Mouse (Mus musculus): ENCODE results near the gene Bcas3. TPM values are rescaled to one million over a fixed set of nuclear protein-coding genes. Genes with fewer than 3 reads are reported as not detected.

Gene Bcas3
- polyA plus RNA-seq, 1 experiment from 2014 or later, result 13.6 TPM

DNA sequence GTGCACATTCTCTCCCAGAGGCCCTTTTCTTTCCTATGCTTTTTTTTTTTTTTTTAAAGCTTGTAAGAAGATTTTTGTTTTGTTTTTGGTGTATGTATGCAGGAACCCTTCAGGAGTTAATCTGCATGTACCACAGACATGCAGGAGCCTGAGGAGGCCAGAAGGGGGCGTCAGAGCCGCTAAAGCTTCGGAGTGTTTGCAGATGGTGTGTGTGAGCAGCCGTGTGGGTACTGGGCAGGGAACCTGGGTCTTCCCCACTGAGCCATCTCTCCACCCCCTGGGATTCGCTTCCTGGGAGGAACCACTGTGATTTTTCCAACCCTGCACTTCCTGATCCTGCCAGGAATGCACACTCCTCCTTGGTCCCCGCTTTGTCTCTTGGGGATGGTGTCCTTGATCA is 497.8 kb downstream of the Bcas3 start:
- Histone ChIP-seq H3K36me3 (replicated peaks; ENCODE audit: insufficient read depth, low read length) (no peaks in the 10 kb centered on the region), H3K4me2 (ENCODE audit: low read depth, low read length) (no peak overlapping the region), H3K4me3 (ENCODE audit: low read depth, low read length) (no peak overlapping the region), H3K4me1 (ENCODE audit: insufficient read depth) (no peaks in the 10 kb centered on the region), H3K27ac (ENCODE audit: low read depth) (no peak overlapping the region), H3K9ac (replicated peaks) (no peak overlapping the region), H3K9me3 (ENCODE audit: low read length) (no peaks in the 10 kb centered on the region), H3K27me3 (ENCODE audit: insufficient read depth, low read length) (peaks cover 23% of the 10 kb centered on the region)
- DNase-seq (no peak), ATAC-seq (no peak)
- TF ChIP-seq EP300 (IDR thresholded peaks at IDR 0.05; ENCODE audit: low read depth) (no peak), CTCF (IDR thresholded peaks at IDR 0.05; ENCODE audit: low read depth) (peak; percentile 45)
- 40% methylated on average over 6 of the region's 6 CpGs for WGBS (ENCODE audit: insufficient replicate concordance)

DNA sequence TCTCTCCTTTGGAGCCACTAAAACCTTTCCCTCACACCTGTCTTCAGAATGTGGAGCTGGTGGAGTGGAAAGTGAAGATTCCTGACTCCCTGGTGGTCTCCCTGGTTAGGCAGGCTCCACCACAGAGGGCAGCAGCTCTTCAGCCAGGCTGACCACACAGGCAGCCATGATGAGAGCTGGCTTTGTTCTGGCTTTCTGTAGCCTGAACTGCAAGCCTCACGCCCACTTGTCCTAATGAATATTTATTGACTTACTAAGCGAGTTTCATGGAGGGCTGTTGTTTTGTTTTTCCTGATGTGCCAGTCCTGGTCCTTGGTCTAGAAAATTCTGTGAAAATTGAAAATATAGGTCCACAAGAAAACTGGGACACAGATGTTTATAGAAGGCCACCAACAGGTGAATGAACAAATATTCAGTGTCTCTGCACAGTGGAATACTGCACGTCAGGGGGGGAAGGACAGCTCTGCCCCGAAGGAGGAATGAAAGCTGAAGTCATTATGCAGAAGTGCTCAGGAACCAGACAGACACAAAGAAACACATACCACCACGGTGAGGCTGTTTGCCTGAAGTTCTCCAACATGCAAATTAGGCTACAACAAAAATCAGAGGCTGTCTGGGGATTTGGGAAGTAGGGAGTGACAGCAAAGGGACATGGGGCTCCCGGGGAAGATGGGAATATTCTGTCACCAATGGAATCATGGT is 505.2 kb downstream of the Bcas3 start:
- DNase-seq, result no peak
- Histone ChIP-seq H3K4me2 (ENCODE audit: low read depth, low read length) (no peak overlapping the region), H3K4me1 (ENCODE audit: insufficient read depth) (no peaks in the 10 kb centered on the region), H3K27ac (ENCODE audit: low read depth) (no peak overlapping the region), H3K9ac (replicated peaks) (no peak overlapping the region), H3K9me3 (ENCODE audit: low read length) (no peaks in the 10 kb centered on the region), H3K4me3 (ENCODE audit: low read depth, low read length) (no peak overlapping the region), H3K27me3 (ENCODE audit: insufficient read depth, low read length) (no peaks in the 10 kb centered on the region), H3K36me3 (replicated peaks; ENCODE audit: insufficient read depth, low read length) (no peaks in the 10 kb centered on the region)
- WGBS (ENCODE audit: insufficient replicate concordance), result 46% methylated on average over 6 of the region's 6 CpGs
- ATAC-seq, result no peak
- TF ChIP-seq EP300 (IDR thresholded peaks at IDR 0.05; ENCODE audit: low read depth) (no peak), CTCF (IDR thresholded peaks at IDR 0.05; ENCODE audit: low read depth) (no peak)

DNA sequence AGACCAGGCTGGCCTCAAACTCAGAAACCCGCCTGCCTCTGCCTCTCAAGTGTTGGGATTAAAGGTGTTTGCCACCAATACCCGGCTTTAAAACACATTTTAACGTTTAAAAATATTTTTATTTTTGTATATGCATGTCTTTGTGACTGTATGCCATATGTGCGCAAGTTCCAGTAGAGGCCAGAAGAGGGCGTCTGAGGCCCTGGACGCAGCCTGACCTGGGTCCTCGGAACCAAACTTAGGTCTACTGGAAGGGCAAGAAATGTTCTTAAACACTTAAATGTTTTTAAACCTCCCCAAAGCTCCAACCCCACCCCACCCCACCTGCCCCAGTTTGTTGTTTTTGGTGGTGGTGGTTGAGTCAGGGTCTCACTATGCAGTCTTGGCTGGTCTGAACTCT is 511.4 kb downstream of the Bcas3 start:
- 39% methylated on average over 7 of the region's 7 CpGs for WGBS (ENCODE audit: insufficient replicate concordance)
- Histone ChIP-seq H3K36me3 (replicated peaks; ENCODE audit: insufficient read depth, low read length) (no peaks in the 10 kb centered on the region), H3K4me1 (ENCODE audit: insufficient read depth) (no peaks in the 10 kb centered on the region), H3K27ac (ENCODE audit: low read depth) (no peak overlapping the region), H3K4me3 (ENCODE audit: low read depth, low read length) (no peak overlapping the region), H3K9ac (replicated peaks) (no peak overlapping the region), H3K27me3 (ENCODE audit: insufficient read depth, low read length) (no peaks in the 10 kb centered on the region), H3K9me3 (ENCODE audit: low read length) (no peaks in the 10 kb centered on the region), H3K4me2 (ENCODE audit: low read depth, low read length) (no peak overlapping the region)
- DNase-seq (no peak), ATAC-seq (no peak)
- TF ChIP-seq CTCF (IDR thresholded peaks at IDR 0.05; ENCODE audit: low read depth) (peak; percentile 55), EP300 (IDR thresholded peaks at IDR 0.05; ENCODE audit: low read depth) (no peak)

Small RNAs within 50 kb of the gene (microRNA-seq; reads per million reads assigned to microRNA genes)
- not detected for gene Mir5110

Other genes with a start within 250 kb of the Bcas3 start
- 4.7 and 6.1 TPM in 2 replicates for gene Usp32, start 213.0 kb upstream of the Bcas3 start, polyA plus RNA-seq (2015; fragmentation: Nextera tagmentation; extraction: Ambion mirVana)
- gene 1700125H20Rik, start 182.8 kb upstream of the Bcas3 start, polyA plus RNA-seq (2015; fragmentation: Nextera tagmentation; extraction: Ambion mirVana), result 0.16 and 0.33 TPM in 2 replicates
- gene Appbp2, start 118.0 kb upstream of the Bcas3 start, polyA plus RNA-seq (2015; fragmentation: Nextera tagmentation; extraction: Ambion mirVana), result 9.3 and 9.9 TPM in 2 replicates
- gene Ppm1d, start 41.9 kb upstream of the Bcas3 start, polyA plus RNA-seq (2015; fragmentation: Nextera tagmentation; extraction: Ambion mirVana), result 9.5 TPM in 2 replicates